ENCODE assay signal across 20 mouse cellular contexts in the genomic region with DNA sequence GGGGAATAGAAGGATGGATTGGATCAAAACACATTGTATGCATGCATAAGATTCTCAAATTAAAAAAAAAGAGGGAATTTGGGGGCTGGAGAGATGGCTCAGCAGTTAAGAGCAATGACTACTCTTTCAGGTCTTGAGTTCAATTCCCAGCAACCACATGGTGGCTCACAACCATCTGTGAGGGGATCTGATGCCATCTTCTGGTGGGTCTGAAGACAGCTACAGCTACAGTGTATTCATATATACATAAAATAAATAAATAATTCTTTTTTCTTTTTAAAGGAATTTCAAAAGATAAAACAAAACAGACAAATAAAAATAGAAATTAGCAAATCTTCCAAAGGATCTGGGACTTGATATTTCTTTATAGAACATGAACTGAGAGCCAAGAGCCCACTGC.
DNase-seq lines count a peak whose midpoint lies in the region; ATAC-seq and TF ChIP-seq lines count a peak whose summit lies in the region.
"Had no signal": no experiment of that assay in that cellular context is flagged by ENCODE, and none has a peak within 500 bp of the region (broad histone marks: within the 10 kb centered on the region; RNA-seq: fewer than 3 reads in every experiment).

No protein-coding gene starts in this region.

- no peaks in the 10 kb centered on the region for H3K4me1 ChIP-seq in midbrain, embryonic 11.5 days (ENCODE audit: control insufficient read depth, insufficient read depth, low read length)
- no peaks in the 10 kb centered on the region for H3K4me1 ChIP-seq in midbrain, embryonic 14.5 days (ENCODE audit: control insufficient read depth, insufficient read depth, low read length)
- H3K4me1 ChIP-seq in embryonic facial prominence, embryonic 10.5 days, result peaks cover 52% of the 10 kb centered on the region

- H3K4me3 ChIP-seq in layer of hippocampus, adult 2 months, result no peak overlapping the region
- H3K4me3 ChIP-seq in midbrain, embryonic 11.5 days (ENCODE audit: low read depth, low read length), result no peak overlapping the region
- H3K4me3 ChIP-seq in midbrain, embryonic 14.5 days (replicated peaks; ENCODE audit: low read depth, low read length), result no peak overlapping the region
- H3K4me3 ChIP-seq in embryonic facial prominence, embryonic 10.5 days, result no peak overlapping the region
- H3K4me3 ChIP-seq: embryonic facial prominence, embryonic 13.5 days; forebrain, embryonic 12.5 days; heart, embryonic 10.5 days; heart, embryonic 15.5 days had no signal

- no peak overlapping the region for H3K27ac ChIP-seq in layer of hippocampus, adult 2 months
- H3K27ac ChIP-seq in midbrain, embryonic 11.5 days (ENCODE audit: low read depth, low read length), result no peak overlapping the region
- H3K27ac ChIP-seq in midbrain, embryonic 14.5 days (replicated peaks; ENCODE audit: low read depth, low read length), result no peak overlapping the region
- peak overlapping the region; percentile 62; the same call in 1 of the 2 replicates for H3K27ac ChIP-seq in embryonic facial prominence, embryonic 10.5 days (replicated peaks)
- H3K27ac ChIP-seq: embryonic facial prominence, embryonic 13.5 days; forebrain, embryonic 12.5 days; heart, embryonic 10.5 days; heart, embryonic 15.5 days; hindbrain, embryonic 14.5 days had no signal

- H3K9me3 ChIP-seq in midbrain, embryonic 11.5 days (ENCODE audit: control insufficient read depth, low read length), result no peaks in the 10 kb centered on the region
- no peaks in the 10 kb centered on the region for H3K9me3 ChIP-seq in midbrain, embryonic 14.5 days (ENCODE audit: control insufficient read depth, low read length)
- H3K9me3 ChIP-seq in embryonic facial prominence, embryonic 10.5 days, result no peaks in the 10 kb centered on the region
- H3K9me3 ChIP-seq: embryonic facial prominence, embryonic 13.5 days; forebrain, embryonic 12.5 days; heart, embryonic 10.5 days; heart, embryonic 15.5 days had no signal

- no peak for DNase-seq in layer of hippocampus, adult 2 months (ENCODE audit: low spot score in 2 of 2)
- DNase-seq in layer of hippocampus, adult 8-10 months (ENCODE audit: low spot score in 2 of 2), result no peak
- peak; percentile 75 for DNase-seq in midbrain, embryonic 11.5 days (ENCODE audit: low spot score, missing footprints)
- DNase-seq in midbrain, embryonic 14.5 days, result no peak
- peak; percentile 24 for DNase-seq in ES-CJ7 (ENCODE audit: low read depth, low spot score)
- no peak for DNase-seq in embryonic facial prominence, embryonic 10.5 days (ENCODE audit: low spot score)
- DNase-seq in lung, postnatal 10 days, result no peak
- no peak for DNase-seq in cerebellum, postnatal 36 days
- DNase-seq: adrenal gland, postnatal 10 days; cerebellum, adult 11 months; cerebellum, adult 8-10 months; cerebellum, postnatal 14 days; gastrocnemius, postnatal 36 days; heart, postnatal 14 days had no signal

- ATAC-seq in midbrain, embryonic 11.5 days (ENCODE audit: low FRiP score), result no peak
- ATAC-seq in midbrain, embryonic 14.5 days (ENCODE audit: low FRiP score, low TSS enrichment), result no peak
- ATAC-seq: forebrain, embryonic 16.5 days had no signal

- H3K4me2 ChIP-seq in midbrain, embryonic 11.5 days, result no peak overlapping the region
- no peak overlapping the region for H3K4me2 ChIP-seq in midbrain, embryonic 14.5 days (ENCODE audit: low read length)
- H3K4me2 ChIP-seq: embryonic facial prominence, embryonic 13.5 days; forebrain, embryonic 12.5 days; heart, embryonic 15.5 days; hindbrain, embryonic 14.5 days had no signal

- H3K36me3 ChIP-seq in midbrain, embryonic 11.5 days (ENCODE audit: control insufficient read depth, insufficient read depth, low read length), result no peaks in the 10 kb centered on the region
- H3K36me3 ChIP-seq in midbrain, embryonic 14.5 days (ENCODE audit: control insufficient read depth, insufficient read depth, low read length), result no peaks in the 10 kb centered on the region
- no peaks in the 10 kb centered on the region for H3K36me3 ChIP-seq in embryonic facial prominence, embryonic 10.5 days (replicated peaks)
- H3K36me3 ChIP-seq: embryonic facial prominence, embryonic 13.5 days; forebrain, embryonic 12.5 days; heart, embryonic 10.5 days; heart, embryonic 15.5 days had no signal

- no peaks in the 10 kb centered on the region for H3K27me3 ChIP-seq in midbrain, embryonic 11.5 days (ENCODE audit: control insufficient read depth, insufficient read depth, low read length)
- H3K27me3 ChIP-seq in midbrain, embryonic 14.5 days (ENCODE audit: control insufficient read depth, insufficient read depth, low read length), result no peaks in the 10 kb centered on the region
- no peaks in the 10 kb centered on the region for H3K27me3 ChIP-seq in embryonic facial prominence, embryonic 10.5 days (replicated peaks; ENCODE audit: low read depth, poor library complexity, severe bottlenecking)
- H3K27me3 ChIP-seq: embryonic facial prominence, embryonic 13.5 days; heart, embryonic 15.5 days had no signal

- peak; percentile 50 for TF ChIP-seq CTCF in layer of hippocampus, adult 2 months (conservative IDR thresholded peaks at IDR 0.05)

- no peak overlapping the region for H3K9ac ChIP-seq in midbrain, embryonic 11.5 days (ENCODE audit: low read length)
- H3K9ac ChIP-seq in midbrain, embryonic 14.5 days (replicated peaks; ENCODE audit: low read length), result no peak overlapping the region
- H3K9ac ChIP-seq: embryonic facial prominence, embryonic 13.5 days; forebrain, embryonic 12.5 days; heart, embryonic 15.5 days; hindbrain, embryonic 14.5 days had no signal

Comparison
In these comparisons a context has a peak if more than half of its experiments do, and no peak if none do; other contexts are left out.
1. DNase-seq: peak in midbrain, embryonic 11.5 days (single experiment) and ES-CJ7 (single experiment); none in layer of hippocampus, adult 2 months (0 of 2), layer of hippocampus, adult 8-10 months (0 of 2), midbrain, embryonic 14.5 days (single experiment), embryonic facial prominence, embryonic 10.5 days (single experiment), lung, postnatal 10 days (single experiment) and cerebellum, postnatal 36 days (0 of 2).